Mouse (Mus musculus): ENCODE results near the gene Hck.

The Hck gene

GRCm38 (mm10) chr2:153151026-153151425 is 42.8 kb downstream of the Hck start:
- DNase-seq (ENCODE audit: low read depth): no peak

GRCm38 (mm10) chr2:153151926-153152665 is 43.8 kb downstream of the Hck start:
- no peak for DNase-seq (ENCODE audit: low read depth)

- no peak for DNase-seq (ENCODE audit: low read depth)
Observed at GRCm38 (mm10) chr2:153153033-153153450, 44.8 kb downstream of the Hck start.

GRCm38 (mm10) chr2:153157270-153157669 is 49.0 kb downstream of the Hck start:
- DNase-seq (ENCODE audit: low read depth): no peak

- no peak for DNase-seq (ENCODE audit: low read depth)
Observed at GRCm38 (mm10) chr2:153160133-153160532, 51.9 kb downstream of the Hck start.

- DNase-seq (ENCODE audit: low read depth): peak; percentile 91
Observed at GRCm38 (mm10) chr2:153160844-153161683, 52.8 kb downstream of the Hck start, which contains the start of gene Tm9sf4. Tm9sf4 (plus strand) TSS chr2:153161303.

GRCm38 (mm10) chr2:153161684-153162080 is 53.4 kb downstream of the Hck start:
- no peak for DNase-seq (ENCODE audit: low read depth)

GRCm38 (mm10) chr2:153167136-153167535 is 58.9 kb downstream of the Hck start:
- DNase-seq (ENCODE audit: low read depth): no peak

- DNase-seq (ENCODE audit: low read depth): no peak
Observed at GRCm38 (mm10) chr2:153168134-153168820, 60.0 kb downstream of the Hck start.

- DNase-seq (ENCODE audit: low read depth): no peak
Observed at GRCm38 (mm10) chr2:153170490-153171224, 62.4 kb downstream of the Hck start.

GRCm38 (mm10) chr2:153171966-153172365 is 63.7 kb downstream of the Hck start:
- no peak for DNase-seq (ENCODE audit: low read depth)

- no peak for DNase-seq (ENCODE audit: low read depth)
Observed at GRCm38 (mm10) chr2:153175995-153176570, 67.8 kb downstream of the Hck start.

GRCm38 (mm10) chr2:153177188-153177587 is 68.9 kb downstream of the Hck start:
- no peak for DNase-seq (ENCODE audit: low read depth)

GRCm38 (mm10) chr2:153179126-153179860 is 71.0 kb downstream of the Hck start:
- DNase-seq (ENCODE audit: low read depth): no peak

- no peak for DNase-seq (ENCODE audit: low read depth)
Observed at GRCm38 (mm10) chr2:153179961-153180360, 71.7 kb downstream of the Hck start.

GRCm38 (mm10) chr2:153186176-153186591 is 77.9 kb downstream of the Hck start:
- no peak for DNase-seq (ENCODE audit: low read depth)

GRCm38 (mm10) chr2:153187848-153188247 is 79.6 kb downstream of the Hck start:
- no peak for DNase-seq (ENCODE audit: low read depth)

GRCm38 (mm10) chr2:153191242-153191641 is 83.0 kb downstream of the Hck start:
- no peak for DNase-seq (ENCODE audit: low read depth)

- no peak for DNase-seq (ENCODE audit: low read depth)
Observed at GRCm38 (mm10) chr2:153194255-153194654, 86.0 kb downstream of the Hck start.

- no peak for DNase-seq (ENCODE audit: low read depth)
Observed at GRCm38 (mm10) chr2:153198485-153198884, 90.2 kb downstream of the Hck start.

GRCm38 (mm10) chr2:153199114-153199513 is 90.8 kb downstream of the Hck start:
- no peak for DNase-seq (ENCODE audit: low read depth)
